Mouse (Mus musculus) testis, adult 2 months (tissue): ENCODE measurements around the gene Daam1.

Source experiments
- CTCF ChIP-seq: fragments of 200-500 bp; IDR thresholded peaks from 2 replicates; pipeline ENCODE4 v1.5.1; 2012; ENCODE audit warnings: low read depth, mild to moderate bottlenecking, inconsistent platforms, low read length, moderate library complexity; ENCODE audit not compliant: control insufficient read depth, insufficient read depth, insufficient replicate concordance
- POLR2A ChIP-seq: fragments of 200-500 bp; IDR thresholded peaks from 2 replicates; pipeline ENCODE4 v1.6.1; 2012; ENCODE audit warnings: low read depth, mild to moderate bottlenecking, inconsistent platforms, low read length, moderate library complexity; ENCODE audit not compliant: control insufficient read depth

- TF ChIP-seq POLR2A, result no peak
- TF ChIP-seq CTCF, result no peak
Observed at GRCm38 (mm10) chr12:71865937-71866336, 35.1 kb downstream of the Daam1 start.
